Mouse (Mus musculus) small intestine, adult 2 months (tissue): ENCODE data around the gene Mff. TPM values are rescaled to one million over a fixed set of nuclear protein-coding genes. Genes with fewer than 3 reads are reported as not detected.

ENCODE experiments used
- H3K27ac ChIP-seq: fragments of 200-500 bp; 2 replicates; pipeline ENCODE4 v1.5.1; 2012; ENCODE audit warnings: low read depth, low read length, control low read depth, inconsistent platforms; ENCODE audit not compliant: insufficient read depth
- H3K27me3 ChIP-seq: fragments of 200-500 bp; 2 replicates; pipeline ENCODE4 v1.6.1; 2012; ENCODE audit warnings: mild to moderate bottlenecking, moderate library complexity, low read length, inconsistent platforms; ENCODE audit not compliant: control insufficient read depth, insufficient read depth
- H3K36me3 ChIP-seq: fragments of 200-500 bp; 2 replicates; pipeline ENCODE4 v1.6.1; 2012; ENCODE audit warnings: mild to moderate bottlenecking, low read length, control low read depth, inconsistent platforms; ENCODE audit not compliant: control insufficient read depth, insufficient read depth
- H3K4me1 ChIP-seq: fragments of 200-500 bp; 2 replicates; pipeline ENCODE4 v1.6.1; 2012; ENCODE audit warnings: low read length, inconsistent platforms, mixed read lengths; ENCODE audit not compliant: control insufficient read depth, insufficient read depth, insufficient read length
- H3K4me3 ChIP-seq: fragments of 200-500 bp; 2 replicates; pipeline ENCODE4 v1.5.1; 2012; ENCODE audit warnings: low read depth, mild to moderate bottlenecking, control low read depth, inconsistent platforms, low read length, moderate library complexity
- CTCF ChIP-seq: fragments of 200-500 bp; IDR thresholded peaks from 2 replicates; pipeline ENCODE4 v1.5.1; 2012; ENCODE audit warnings: low read depth, mild to moderate bottlenecking, control low read depth, inconsistent platforms, low read length, moderate library complexity, mixed read lengths; ENCODE audit not compliant: insufficient replicate concordance, insufficient read length; ENCODE audit errors: extremely low read depth
- POLR2A ChIP-seq: fragments of 200-500 bp; IDR thresholded peaks from 2 replicates; pipeline ENCODE4 v1.6.1; 2012; ENCODE audit warnings: low read depth, mild to moderate bottlenecking, control low read depth, inconsistent platforms, low read length, moderate library complexity
- WGBS: fragments of 180-500 bp; shearing (Covaris S2); methylation state at CpG from one replicate; pipeline ENCODE4 v1.1.7; 2018; 5-methylcytosine and 5-hydroxymethylcytosine counted together
- polyA plus RNA-seq: library from polyadenylated mRNA; depleted of rRNA; stranded (reverse); fragments of >200 nt; gene quantifications from 2 replicates; pipeline ENCODE4 v1.2.3, GENCODE M21; 2012

The Mff gene
- polyA plus RNA-seq, 1 experiment = 31.7 TPM

DNA sequence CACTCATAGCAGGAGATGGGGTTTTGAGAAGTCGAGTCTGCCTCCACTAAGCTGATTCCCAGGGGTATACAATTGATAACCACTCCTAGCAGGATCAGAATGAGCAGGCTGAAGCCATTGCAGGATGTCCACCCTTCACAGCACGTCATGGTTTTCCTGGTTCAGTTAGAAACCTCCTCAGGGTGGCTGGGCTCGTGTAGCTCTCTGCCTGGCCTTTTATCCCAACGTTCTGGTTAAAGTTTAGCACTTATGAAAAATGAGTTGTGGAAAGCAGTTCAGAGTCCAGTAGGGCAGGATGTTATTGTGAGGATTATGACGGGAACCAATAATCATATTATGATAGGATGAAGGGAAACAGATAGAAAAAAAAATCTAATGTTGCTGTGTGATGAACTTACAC, 43.6 kb downstream of the Mff start, which contains the start of gene Tm4sf20:
Gene Tm4sf20 (minus strand): TSS at position 193 of the 400 bp plus-strand sequence.
- H3K36me3 ChIP-seq = peaks cover 10% of the 10 kb centered on the region
- peak within 1 kb of the TSS; percentile 94 for H3K27ac ChIP-seq
- no peaks in the 10 kb centered on the region for H3K27me3 ChIP-seq
- peaks cover 6% of the 10 kb centered on the region; the same call in 1 of the 2 replicates for H3K4me1 ChIP-seq
- TF ChIP-seq POLR2A (peak; percentile 62; the same call in 1 of the 2 replicates), CTCF (no peak)
- 16% methylated on average over 5 of the region's 5 CpGs for WGBS
- peak within 1 kb of the TSS; percentile 76 for H3K4me3 ChIP-seq

DNA sequence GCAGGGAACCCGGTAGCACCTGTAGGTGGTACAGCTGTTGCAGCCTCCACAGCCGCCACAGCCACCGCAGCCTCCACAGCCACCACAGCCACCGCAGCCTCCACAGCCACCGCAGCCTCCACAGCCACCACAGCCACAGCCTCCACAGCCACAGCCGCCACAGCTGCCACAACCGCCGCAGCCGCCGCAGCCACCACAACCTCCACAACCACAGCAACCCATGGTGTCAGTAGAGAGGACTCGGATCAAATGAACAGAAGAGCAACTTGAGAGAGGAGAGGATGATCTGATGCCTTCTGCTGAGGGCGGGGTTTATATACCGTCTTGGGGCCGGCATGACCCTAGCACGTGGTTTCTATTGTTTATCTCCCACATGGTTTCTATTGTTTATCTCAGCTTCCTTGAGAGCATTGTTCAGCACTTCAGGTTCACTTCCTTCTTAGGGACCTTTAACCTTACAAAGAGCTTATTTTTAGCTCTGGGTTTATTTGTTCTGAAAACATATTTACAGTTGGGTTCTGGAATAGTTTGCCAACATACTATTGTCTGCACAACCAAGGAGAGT, 46.4 kb downstream of the Mff start, which contains the start of gene Gm47791:
Gene Gm47791 (minus strand): TSS at position 222 of the 565 bp plus-strand sequence.
- 75% methylated on average over 15 of the region's 15 CpGs for WGBS
- TF ChIP-seq POLR2A (no peak), CTCF (no peak)
- H3K27ac ChIP-seq = no peak within 1 kb of the TSS
- no peak within 1 kb of the TSS for H3K4me3 ChIP-seq
- H3K36me3 ChIP-seq = no peaks in the 10 kb centered on the region
- H3K4me1 ChIP-seq = peaks cover 2% of the 10 kb centered on the region; the same call in 1 of the 2 replicates
- no peaks in the 10 kb centered on the region for H3K27me3 ChIP-seq

DNA sequence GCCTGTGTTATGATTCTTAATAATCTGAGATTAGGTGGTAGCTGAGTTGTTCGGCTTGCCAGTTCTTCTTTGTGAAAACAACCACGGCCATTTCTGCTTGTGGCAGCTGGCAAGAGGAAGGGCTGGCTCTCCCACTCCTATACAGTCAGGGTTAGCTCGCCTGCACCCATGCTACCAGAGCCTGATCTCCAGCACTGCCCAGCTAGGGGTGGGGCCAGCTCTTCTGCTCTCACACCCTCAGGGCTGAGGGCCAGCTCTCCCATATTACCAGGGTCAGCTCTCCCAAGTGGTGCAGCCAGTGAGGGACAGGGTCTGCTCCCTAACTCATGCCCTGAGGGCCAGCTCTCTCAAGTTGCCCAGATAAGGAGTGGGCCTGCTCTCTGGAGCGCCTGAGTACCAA, 47.7 kb downstream of the Mff start:
- Histone ChIP-seq H3K27ac (no peak overlapping the region), H3K27me3 (no peaks in the 10 kb centered on the region), H3K4me3 (no peak overlapping the region), H3K36me3 (no peaks in the 10 kb centered on the region), H3K4me1 (peaks cover 2% of the 10 kb centered on the region; the same call in 1 of the 2 replicates)
- WGBS = 80% methylated on average over 4 of the region's 4 CpGs
- TF ChIP-seq CTCF (no peak), POLR2A (no peak)

DNA sequence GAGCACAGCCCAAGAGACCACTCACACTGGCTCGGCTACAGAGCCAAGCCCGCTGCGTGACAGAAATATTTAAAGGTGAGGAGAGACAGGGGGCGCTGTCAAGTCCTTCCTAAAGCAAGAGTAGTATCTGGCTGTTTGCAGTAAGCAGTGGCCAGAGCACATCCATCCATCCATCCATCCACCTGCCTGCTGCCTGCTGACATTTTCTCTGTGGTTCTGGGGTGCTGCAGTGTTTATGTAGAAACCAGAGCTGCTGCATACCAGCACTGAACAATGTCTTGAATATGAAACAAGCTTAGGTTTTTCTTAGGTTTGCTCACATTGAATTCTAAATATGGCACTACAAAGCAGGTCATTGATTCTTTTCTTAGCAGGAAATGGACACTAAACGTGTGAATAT, 48.5 kb downstream of the Mff start:
- WGBS = 89% methylated on average over 5 of the region's 5 CpGs
- TF ChIP-seq CTCF = no peak
- TF ChIP-seq POLR2A = no peak
- Histone ChIP-seq H3K4me1 (peaks cover 2% of the 10 kb centered on the region; the same call in 1 of the 2 replicates), H3K36me3 (no peaks in the 10 kb centered on the region), H3K27ac (no peak overlapping the region), H3K27me3 (no peaks in the 10 kb centered on the region), H3K4me3 (no peak overlapping the region)

DNA sequence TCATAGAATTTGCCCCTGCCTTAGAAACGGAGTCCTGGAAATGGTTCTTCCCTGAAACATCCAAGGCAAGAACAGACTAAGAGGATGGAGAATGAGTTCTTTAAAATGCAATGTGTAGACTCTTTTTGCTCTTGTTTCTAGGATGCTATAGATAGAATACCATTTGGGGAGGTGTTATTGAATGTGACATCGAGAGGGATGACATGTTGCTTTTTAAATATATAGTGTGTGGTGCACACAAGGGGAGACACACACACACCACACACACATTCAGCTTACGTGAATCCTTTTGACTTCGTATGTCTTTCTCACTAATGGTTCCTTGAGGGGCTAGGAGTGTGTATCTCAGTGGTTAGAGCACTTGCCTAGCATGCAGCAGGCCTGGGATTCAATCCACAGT, 50.6 kb downstream of the Mff start:
- no peak overlapping the region for H3K4me3 ChIP-seq
- 97% methylated on average over 4 of the region's 4 CpGs for WGBS
- TF ChIP-seq CTCF (no peak), POLR2A (no peak)
- no peaks in the 10 kb centered on the region for H3K36me3 ChIP-seq
- H3K4me1 ChIP-seq = peaks cover 15% of the 10 kb centered on the region; the same call in 1 of the 2 replicates
- no peak overlapping the region for H3K27ac ChIP-seq
- no peaks in the 10 kb centered on the region for H3K27me3 ChIP-seq

DNA sequence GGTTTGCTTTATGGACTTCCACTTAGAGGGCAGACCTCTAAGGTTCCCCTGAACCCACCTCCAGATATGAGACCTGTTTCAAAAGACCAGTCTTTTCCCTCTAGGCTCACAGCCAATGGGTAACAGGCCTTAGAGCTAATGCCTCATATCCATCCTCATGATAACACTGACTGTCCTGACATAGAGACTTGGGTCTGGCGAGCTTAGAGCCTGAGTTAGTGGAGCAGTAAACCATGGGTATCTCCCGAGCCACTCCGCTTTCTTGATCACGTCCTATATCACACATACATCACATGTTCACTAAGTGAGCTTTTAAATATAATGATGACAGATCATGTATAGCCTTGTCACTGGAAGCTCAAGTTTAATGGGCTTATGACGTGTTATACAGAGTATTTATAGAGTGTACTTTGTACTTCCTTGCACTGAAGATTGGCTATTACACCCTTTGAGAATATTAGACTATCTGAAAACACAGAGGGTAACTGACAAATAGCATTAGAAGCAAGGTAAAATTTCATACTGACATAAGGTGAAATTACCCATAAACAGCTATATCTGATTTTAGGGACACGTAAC, 54.8 kb downstream of the Mff start:
- no peaks in the 10 kb centered on the region for H3K27me3 ChIP-seq
- H3K4me1 ChIP-seq = peaks cover 21% of the 10 kb centered on the region; the same call in 1 of the 2 replicates
- TF ChIP-seq POLR2A (no peak), CTCF (no peak)
- H3K4me3 ChIP-seq = no peak overlapping the region
- WGBS = 38% methylated on average over 6 of the region's 6 CpGs
- peak overlapping the region; percentile 55 for H3K27ac ChIP-seq
- H3K36me3 ChIP-seq = no peaks in the 10 kb centered on the region

DNA sequence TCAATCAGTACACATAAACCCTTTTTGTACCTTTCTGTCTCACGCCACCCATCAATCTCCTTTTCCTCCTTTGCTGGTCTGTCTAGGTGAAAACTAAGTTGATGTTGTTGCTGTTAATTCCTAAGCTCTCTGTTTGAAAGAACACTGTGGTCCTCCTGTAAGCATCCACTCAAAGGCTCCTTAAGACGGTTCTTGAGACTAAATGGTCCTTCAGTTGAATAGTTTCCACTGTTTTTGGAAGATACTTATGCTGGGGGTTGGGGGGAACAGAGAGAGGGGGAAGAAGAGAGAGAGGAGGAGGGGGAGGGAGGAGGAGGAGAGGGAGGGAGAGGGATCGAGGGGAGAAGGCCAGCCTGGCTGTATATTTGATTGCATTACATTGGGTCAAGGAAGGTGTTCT, 58.9 kb downstream of the Mff start:
- WGBS = 77% methylated on average over 3 of the region's 3 CpGs
- Histone ChIP-seq H3K4me3 (no peak overlapping the region), H3K36me3 (no peaks in the 10 kb centered on the region), H3K4me1 (peaks cover 31% of the 10 kb centered on the region), H3K27ac (no peak overlapping the region), H3K27me3 (no peaks in the 10 kb centered on the region)
- TF ChIP-seq POLR2A (no peak), CTCF (no peak)
